Mouse (Mus musculus) lung, embryonic 14.5 days (tissue): ENCODE data around the gene Nf2. TPM values are rescaled to one million over a fixed set of nuclear protein-coding genes. Genes with fewer than 3 reads are reported as not detected.

Source experiments
- ATAC-seq: fragments of 200-750 bp; cut with Nextera tagmentation; 2 replicates; pipeline ENCODE4 v1.8.0; 2017; ENCODE audit warnings: mild to moderate bottlenecking, moderate TSS enrichment, moderate library complexity; ENCODE audit not compliant: insufficient read depth
- DNase-seq: peaks from one replicate; pipeline ENCODE4 v3.0.0-alpha.2; 2015
- H3K27ac ChIP-seq: fragments of 300-500 bp; sonication (generic); 2 replicates; pipeline ENCODE4 v1.5.1; 2014; ENCODE audit warnings: low read depth, mild to moderate bottlenecking, moderate library complexity
- H3K27me3 ChIP-seq: fragments of 300-500 bp; sonication (generic); 2 replicates; pipeline ENCODE4 v1.6.1; 2014; ENCODE audit warnings: low read length, control low read depth; ENCODE audit not compliant: insufficient read depth
- H3K36me3 ChIP-seq: fragments of 300-500 bp; sonication (generic); 2 replicates; pipeline ENCODE4 v1.6.1; 2014; ENCODE audit warnings: control low read depth; ENCODE audit not compliant: insufficient read depth
- H3K4me1 ChIP-seq: fragments of 300-500 bp; sonication (generic); 2 replicates; pipeline ENCODE4 v1.6.1; 2014; ENCODE audit warnings: antibody characterized with exemption, control low read depth; ENCODE audit not compliant: insufficient read depth
- H3K4me2 ChIP-seq: fragments of 300-500 bp; sonication (generic); 2 replicates; pipeline ENCODE4 v1.6.1; 2014; ENCODE audit warnings: mild to moderate bottlenecking
- H3K4me3 ChIP-seq: fragments of 300-500 bp; sonication (generic); 2 replicates; pipeline ENCODE4 v1.5.1; 2014; ENCODE audit warnings: low read depth, low read length
- H3K9ac ChIP-seq: fragments of 300-500 bp; sonication (generic); 2 replicates; pipeline ENCODE4 v1.6.1; 2014
- H3K9me3 ChIP-seq: fragments of 300-500 bp; sonication (generic); 2 replicates; pipeline ENCODE4 v1.6.1; 2016; ENCODE audit warnings: low read depth, low read length, control low read depth
- CTCF ChIP-seq: IDR thresholded peaks from 2 replicates; pipeline ENCODE4 v1.5.1; 2016; ENCODE audit warnings: antibody characterized with exemption, low read depth
- WGBS: fragments of 180-500 bp; shearing (Covaris S2); extraction: QIAGEN DNeasy Blood & Tissue Kit; methylation state at CpG from one replicate; pipeline ENCODE4 v1.1.7; 2014; 5-methylcytosine and 5-hydroxymethylcytosine counted together
- microRNA-seq: library from miRNA; unstranded; fragments of <30 nt; microRNA quantifications from one replicate; pipeline ENCODE4, GENCODE M21; 2016; ENCODE audit warnings: borderline number of aligned reads
- polyA plus RNA-seq: library from polyadenylated mRNA; unstranded; fragments of >200 nt; fragmentation: Nextera tagmentation; extraction: Ambion mirVana; gene quantifications from 2 replicates; pipeline ENCODE4 v1.2.1, GENCODE M21; 2014

The Nf2 gene
- polyA plus RNA-seq, 1 experiment from 2014 or later: 43.3 TPM

- no peak overlapping the region for H3K4me2 ChIP-seq
- H3K27ac ChIP-seq: no peak overlapping the region
- no peaks in the 10 kb centered on the region for H3K9me3 ChIP-seq
- H3K27me3 ChIP-seq: no peaks in the 10 kb centered on the region
- H3K4me3 ChIP-seq: no peak overlapping the region
- H3K9ac ChIP-seq: no peak overlapping the region
- DNase-seq (no peak), ATAC-seq (no peak)
- 85% methylated on average over 9 of the region's 9 CpGs for WGBS
- no peaks in the 10 kb centered on the region for H3K4me1 ChIP-seq
- peaks cover 19% of the 10 kb centered on the region for H3K36me3 ChIP-seq
- no peak for TF ChIP-seq CTCF
Observed at GRCm38 (mm10) chr11:4719961-4720360, 129.4 kb downstream of the Nf2 start.

DNA sequence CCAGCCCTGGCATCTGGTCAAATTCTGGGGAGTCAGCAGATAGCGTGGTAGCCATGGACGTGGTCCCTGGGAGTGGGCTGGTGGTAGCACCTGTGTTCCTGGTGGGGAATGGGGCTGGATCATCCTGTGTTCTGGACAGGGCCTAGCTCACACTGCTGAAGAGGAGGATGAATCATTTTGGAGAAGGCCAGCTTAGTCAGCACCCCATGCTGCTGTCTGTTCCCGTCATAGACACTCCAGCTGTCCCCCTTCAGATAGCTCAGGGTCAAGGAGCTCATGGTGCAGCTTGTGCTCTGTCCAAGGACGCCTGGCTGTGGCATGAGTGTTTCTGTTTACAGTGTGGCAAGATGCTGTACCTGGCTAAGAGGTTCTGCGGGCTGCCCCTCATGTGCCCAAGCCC, 130.8 kb downstream of the Nf2 start:
- no peak for DNase-seq
- Histone ChIP-seq H3K9ac (no peak overlapping the region), H3K4me3 (no peak overlapping the region), H3K36me3 (peaks cover 6% of the 10 kb centered on the region), H3K27me3 (no peaks in the 10 kb centered on the region), H3K4me2 (no peak overlapping the region), H3K9me3 (no peaks in the 10 kb centered on the region), H3K4me1 (no peaks in the 10 kb centered on the region), H3K27ac (no peak overlapping the region)
- ATAC-seq: no peak
- TF ChIP-seq CTCF: no peak
- 72% methylated on average over 5 of the region's 5 CpGs for WGBS

- no peak overlapping the region for H3K27ac ChIP-seq
- no peak overlapping the region for H3K4me2 ChIP-seq
- TF ChIP-seq CTCF: no peak
- H3K9me3 ChIP-seq: no peaks in the 10 kb centered on the region
- H3K9ac ChIP-seq: no peak overlapping the region
- WGBS: 83% methylated on average over 5 of the region's 5 CpGs
- no peaks in the 10 kb centered on the region for H3K27me3 ChIP-seq
- ATAC-seq (no peak), DNase-seq (no peak)
- H3K4me1 ChIP-seq: no peaks in the 10 kb centered on the region
- H3K4me3 ChIP-seq: no peak overlapping the region
- no peaks in the 10 kb centered on the region for H3K36me3 ChIP-seq
Observed at GRCm38 (mm10) chr11:4716530-4717236, 132.7 kb downstream of the Nf2 start.

Small RNA genes within 50 kb of the gene (microRNA-seq; reads per million reads assigned to microRNA genes)
- gene Mir6918: not detected

Other genes starting within 250 kb of the Nf2 start
- not detected in 2 replicates for gene Gm11032, start 229.5 kb downstream of the Nf2 start, polyA plus RNA-seq
- 36.6 and 37.3 TPM in 2 replicates for gene Ascc2, start 211.8 kb downstream of the Nf2 start, polyA plus RNA-seq
- gene Uqcr10, start 145.2 kb downstream of the Nf2 start, polyA plus RNA-seq: 736 and 777 TPM in 2 replicates
- gene Zmat5, start 144.9 kb downstream of the Nf2 start, polyA plus RNA-seq: 70.4 and 74.1 TPM in 2 replicates
- gene Cabp7, start 102.8 kb downstream of the Nf2 start, polyA plus RNA-seq: 0.17 and 0.18 TPM in 2 replicates
- gene Nipsnap1, start 24.4 kb upstream of the Nf2 start, polyA plus RNA-seq: 32.0 and 32.4 TPM in 2 replicates
- gene Thoc5, start 45.8 kb upstream of the Nf2 start, polyA plus RNA-seq: 37.7 and 43.4 TPM in 2 replicates
- gene Nefh, start 98.5 kb upstream of the Nf2 start, polyA plus RNA-seq: 0.35 and 0.36 TPM in 2 replicates
- gene Ap1b1, start 137.3 kb upstream of the Nf2 start, polyA plus RNA-seq: 45.6 and 48.9 TPM in 2 replicates
- 0.75 and 0.78 TPM in 2 replicates for gene Rasl10a, start 208.6 kb upstream of the Nf2 start, polyA plus RNA-seq
- gene Gas2l1, start 215.8 kb upstream of the Nf2 start, polyA plus RNA-seq: 33.2 and 36.3 TPM in 2 replicates
- gene Rhbdd3, start 249.4 kb upstream of the Nf2 start, polyA plus RNA-seq: 27.9 and 29.9 TPM in 2 replicates
- 398 and 449 TPM in 2 replicates for gene Ewsr1, start 249.7 kb upstream of the Nf2 start, polyA plus RNA-seq